Comparison of ENCODE assay signal across 8 mouse cellular contexts in the genomic region with DNA sequence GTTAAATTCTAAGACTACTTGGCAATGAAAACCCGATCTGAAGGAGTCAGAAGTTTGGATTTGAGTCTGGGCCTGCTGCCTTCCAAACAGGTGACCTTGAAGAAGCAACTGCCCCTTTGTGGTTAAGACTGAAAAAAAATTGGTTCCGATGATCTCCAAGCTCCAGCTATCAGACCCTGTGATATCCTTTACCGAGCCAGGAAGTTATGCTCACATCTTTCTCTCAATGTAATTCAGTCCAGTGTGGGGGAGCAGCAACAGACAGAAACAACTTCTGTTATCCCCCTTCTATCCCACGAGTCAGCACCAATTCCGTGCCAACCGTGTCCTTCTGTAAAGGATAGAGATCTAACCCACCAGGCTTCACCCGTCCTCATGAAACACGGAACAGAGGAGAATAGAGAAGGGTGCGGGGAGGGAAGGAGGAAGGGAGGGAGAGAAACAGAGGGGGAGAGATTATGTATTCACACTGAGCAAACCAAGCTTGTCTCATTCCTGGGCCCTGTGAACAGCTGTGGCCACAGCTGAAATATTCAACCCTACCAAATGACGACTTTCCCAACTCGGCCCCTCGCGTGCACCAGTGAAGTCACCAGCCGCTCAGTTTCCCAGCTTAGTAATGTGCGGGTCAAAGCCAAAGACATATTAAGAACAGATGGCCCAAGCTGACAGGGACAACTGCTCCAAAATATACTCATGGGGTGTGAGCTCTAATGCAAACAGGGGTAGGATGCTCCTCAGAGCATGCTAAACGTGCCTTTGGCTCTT.
A peak's percentile ranks its signal among the peaks of the same experiment; 100 is the strongest.
DNase-seq lines count a peak whose midpoint lies in the region; ATAC-seq and TF ChIP-seq lines count a peak whose summit lies in the region.

No protein-coding gene starts in this region.

- no peaks in the 10 kb centered on the region for H3K36me3 ChIP-seq in hindbrain, embryonic 15.5 days
- no peaks in the 10 kb centered on the region for H3K36me3 ChIP-seq in hindbrain, embryonic 10.5 days
- no peaks in the 10 kb centered on the region for H3K36me3 ChIP-seq in limb, embryonic 14.5 days (ENCODE audit: control insufficient read depth, insufficient read depth, low read length)

- no peak overlapping the region for H3K9ac ChIP-seq in hindbrain, embryonic 15.5 days
- no peak overlapping the region for H3K9ac ChIP-seq in limb, embryonic 14.5 days (ENCODE audit: low read depth, low read length, severe bottlenecking)

- H3K4me3 ChIP-seq in hindbrain, embryonic 15.5 days: no peak overlapping the region
- H3K4me3 ChIP-seq in hindbrain, embryonic 10.5 days: no peak overlapping the region
- H3K4me3 ChIP-seq in limb, embryonic 14.5 days (replicated peaks; ENCODE audit: low read length): no peak overlapping the region

- no peaks in the 10 kb centered on the region for H3K27me3 ChIP-seq in hindbrain, embryonic 15.5 days
- no peaks in the 10 kb centered on the region for H3K27me3 ChIP-seq in hindbrain, embryonic 10.5 days (ENCODE audit: insufficient read depth, poor library complexity, severe bottlenecking)
- H3K27me3 ChIP-seq in limb, embryonic 14.5 days (ENCODE audit: control insufficient read depth, insufficient read depth, low read length): no peaks in the 10 kb centered on the region

- H3K4me2 ChIP-seq in hindbrain, embryonic 15.5 days: no peak overlapping the region
- no peak overlapping the region for H3K4me2 ChIP-seq in limb, embryonic 14.5 days (replicated peaks; ENCODE audit: low read depth, low read length, severe bottlenecking)

- peak; percentile 54; the same call in 1 of the 2 replicates for ATAC-seq in hindbrain, embryonic 15.5 days (ENCODE audit: low FRiP score, low read depth)
- peak; percentile 76 for ATAC-seq in limb, embryonic 14.5 days (ENCODE audit: low FRiP score, low read depth)

- H3K9me3 ChIP-seq in hindbrain, embryonic 15.5 days: no peaks in the 10 kb centered on the region
- H3K9me3 ChIP-seq in hindbrain, embryonic 10.5 days: no peaks in the 10 kb centered on the region
- H3K9me3 ChIP-seq in limb, embryonic 14.5 days (ENCODE audit: control insufficient read depth, low read length): no peaks in the 10 kb centered on the region

- WGBS in hindbrain, embryonic 15.5 days: 65% methylated on average over 16 of the region's 16 CpGs
- WGBS in hindbrain, embryonic 10.5 days: 84% methylated on average over 16 of the region's 16 CpGs
- 49% methylated on average over 16 of the region's 16 CpGs for WGBS in limb, embryonic 14.5 days

- H3K27ac ChIP-seq in hindbrain, embryonic 15.5 days (replicated peaks): no peak overlapping the region
- no peak overlapping the region for H3K27ac ChIP-seq in hindbrain, embryonic 10.5 days
- H3K27ac ChIP-seq in limb, embryonic 14.5 days (replicated peaks; ENCODE audit: low read depth, low read length): peak overlapping the region; percentile 45

- no peak for DNase-seq in hindbrain, embryonic 10.5 days (ENCODE audit: low spot score)
- peak; percentile 55 for DNase-seq in 3T3-L1 (ENCODE audit: low read depth, low spot score)
- DNase-seq in gastrocnemius, adult 8-10 months (ENCODE audit: low spot score in 2 of 2): peak; percentile 49 to 53
- peak; percentile 89 for DNase-seq in limb, embryonic 14.5 days (ENCODE audit: low spot score)
- DNase-seq in thymus, adult 18-20 months: no peak
- no peak for DNase-seq in spleen, postnatal 10 days (ENCODE audit: low spot score in 2 of 2)
- no peak for DNase-seq in adrenal gland, adult 18-20 months (ENCODE audit: low spot score in 2 of 2)

- 0 out of 2 replicates have a peak, but pooled peaks cover 5% of the 10 kb centered on the region for H3K4me1 ChIP-seq in hindbrain, embryonic 15.5 days (replicated peaks)
- peaks cover 13% of the 10 kb centered on the region for H3K4me1 ChIP-seq in hindbrain, embryonic 10.5 days (replicated peaks)
- H3K4me1 ChIP-seq in limb, embryonic 14.5 days (ENCODE audit: control insufficient read depth, insufficient read depth, low read length): peaks cover 74% of the 10 kb centered on the region

- TF ChIP-seq POLR2A in limb, embryonic 14.5 days (IDR thresholded peaks at IDR 0.05; ENCODE audit: borderline replicate concordance, extremely low read depth, insufficient read depth, insufficient read length): no peak

Comparison
In these comparisons a context has a peak if more than half of its experiments do, and no peak if none do; other contexts are left out.
1. DNase-seq: peak in 3T3-L1 (single experiment), gastrocnemius, adult 8-10 months (2 of 2) and limb, embryonic 14.5 days (single experiment); none in hindbrain, embryonic 10.5 days (single experiment), thymus, adult 18-20 months (0 of 2), spleen, postnatal 10 days (0 of 2) and adrenal gland, adult 18-20 months (0 of 2).